Mouse (Mus musculus): ENCODE measurements around the gene Ptger2. TPM values are rescaled to one million over a fixed set of nuclear protein-coding genes. Genes with fewer than 3 reads are reported as not detected.

The Ptger2 gene
- polyA plus RNA-seq (2017; shearing (Covaris generic)) = 26.0 TPM

DNA sequence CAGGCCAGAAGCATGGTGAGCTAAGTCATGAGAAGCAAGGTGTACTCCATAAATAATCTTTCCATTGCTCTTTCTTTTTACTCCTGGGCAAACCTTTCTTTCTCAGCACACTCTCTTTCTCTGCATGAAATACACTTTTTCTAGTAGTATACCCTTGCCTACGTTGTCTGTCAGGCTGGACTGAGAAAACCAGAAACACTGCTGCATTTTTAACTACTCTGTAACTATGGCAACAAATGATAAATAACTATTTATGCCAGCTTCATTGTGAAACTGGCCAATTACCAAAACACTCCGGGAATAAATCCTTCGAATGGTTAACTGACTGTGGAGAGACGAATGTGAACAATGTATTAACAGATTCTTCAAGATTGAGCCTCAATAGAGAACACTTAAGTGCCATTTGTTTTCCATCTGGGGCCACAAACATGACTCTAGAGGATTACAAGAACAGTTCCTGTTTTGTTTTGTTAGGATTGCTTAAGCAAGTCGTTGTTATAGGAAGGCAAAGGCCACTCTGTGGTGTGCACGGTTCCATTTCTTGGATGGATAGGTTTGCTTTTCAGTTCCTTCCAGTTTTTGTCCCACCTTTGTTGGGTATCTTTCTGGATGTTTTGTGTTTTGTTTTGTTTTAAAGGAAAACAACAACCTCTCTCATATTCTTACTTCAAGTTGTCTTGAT is at the start of gene Ptger2:
Gene Ptger2 (plus strand): TSS at position 522 of the 682 bp plus-strand sequence.

Other genes with a start within 250 kb of the Ptger2 start
- gene Gm8267, start 237.9 kb upstream of the Ptger2 start, polyA plus RNA-seq (2017; shearing (Covaris generic)) = 0.69 TPM
- gene Ptgdr, start 128.8 kb upstream of the Ptger2 start, polyA plus RNA-seq (2017; shearing (Covaris generic)) = not detected
- gene Gpr137c, start 231.5 kb downstream of the Ptger2 start, polyA plus RNA-seq (2017; shearing (Covaris generic)) = 2.7 TPM
- 10.1 TPM for gene Txndc16, start 232.1 kb downstream of the Ptger2 start, polyA plus RNA-seq (2017; shearing (Covaris generic))

All from effector memory CD4-positive, alpha-beta T cell, adult 5 months (primary cell).